10 mouse cellular contexts compared by ENCODE assay signal in the genomic region with DNA sequence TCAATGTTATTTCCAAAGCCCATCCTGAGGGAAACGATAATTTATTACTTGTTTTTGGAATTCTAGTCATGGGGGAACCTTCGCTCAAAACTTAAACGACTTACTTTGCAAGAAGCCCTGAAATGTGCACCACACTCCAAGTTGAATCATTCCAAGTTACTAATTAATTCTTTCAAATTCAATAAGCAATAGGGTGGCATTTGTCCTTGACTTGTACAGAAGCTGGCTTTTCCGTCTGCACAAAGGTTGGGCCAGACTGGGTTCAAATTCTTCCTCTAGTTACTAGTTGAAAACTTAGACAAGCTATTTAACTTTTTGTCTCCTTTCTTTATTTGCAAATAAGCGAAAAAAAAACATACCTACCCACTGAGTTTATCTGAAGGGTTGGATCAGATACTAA. TPM values are rescaled to one million over a fixed set of nuclear protein-coding genes. Genes with fewer than 3 reads are reported as not detected.
DNase-seq lines count a peak whose midpoint lies in the region; ATAC-seq and TF ChIP-seq lines count a peak whose summit lies in the region.
"Had no signal": no experiment of that assay in that cellular context is flagged by ENCODE, and none has a peak within 500 bp of the region (broad histone marks: within the 10 kb centered on the region; RNA-seq: fewer than 3 reads in every experiment).

No protein-coding gene starts in this region.

- no peak for DNase-seq in hindbrain, embryonic 14.5 days (ENCODE audit: low spot score)
- DNase-seq in hindbrain, postnatal 0 days (ENCODE audit: low spot score) = no peak
- DNase-seq in limb, embryonic 10.5 days (ENCODE audit: low spot score) = no peak
- DNase-seq in kidney, postnatal 36 days = peak; percentile 17 to 26
- DNase-seq in forebrain, postnatal 0 days = no peak
- DNase-seq: gastrocnemius, postnatal 25 days had no signal

- no peaks in the 10 kb centered on the region for H3K36me3 ChIP-seq in hindbrain, embryonic 14.5 days (replicated peaks; ENCODE audit: control insufficient read depth, insufficient read depth)
- no peaks in the 10 kb centered on the region for H3K36me3 ChIP-seq in hindbrain, postnatal 0 days (ENCODE audit: insufficient read depth, low read length)
- H3K36me3 ChIP-seq in limb, embryonic 12.5 days = no peaks in the 10 kb centered on the region
- no peaks in the 10 kb centered on the region for H3K36me3 ChIP-seq in limb, embryonic 10.5 days
- H3K36me3 ChIP-seq in neural tube, embryonic 14.5 days (ENCODE audit: control insufficient read depth, insufficient read depth, low read length) = no peaks in the 10 kb centered on the region
- no peaks in the 10 kb centered on the region for H3K36me3 ChIP-seq in forebrain, postnatal 0 days (ENCODE audit: insufficient read depth)
- H3K36me3 ChIP-seq: G1E had no signal

- H3K4me1 ChIP-seq in hindbrain, embryonic 14.5 days (replicated peaks; ENCODE audit: control insufficient read depth, insufficient read depth, low read length) = peaks cover 3% of the 10 kb centered on the region; the same call in 1 of the 2 replicates
- no peaks in the 10 kb centered on the region for H3K4me1 ChIP-seq in hindbrain, postnatal 0 days (ENCODE audit: insufficient read depth, low read length)
- no peaks in the 10 kb centered on the region for H3K4me1 ChIP-seq in limb, embryonic 12.5 days (replicated peaks)
- H3K4me1 ChIP-seq in limb, embryonic 10.5 days = peaks cover 23% of the 10 kb centered on the region
- no peaks in the 10 kb centered on the region for H3K4me1 ChIP-seq in neural tube, embryonic 14.5 days (ENCODE audit: control insufficient read depth, insufficient read depth, low read length)
- H3K4me1 ChIP-seq in forebrain, postnatal 0 days (ENCODE audit: insufficient read depth) = 0 out of 2 replicates have a peak, but pooled peaks cover 3% of the 10 kb centered on the region

- peak overlapping the region; percentile 87; the same call in 1 of the 2 replicates for H3K4me2 ChIP-seq in hindbrain, embryonic 14.5 days (replicated peaks)
- H3K4me2 ChIP-seq in hindbrain, postnatal 0 days (ENCODE audit: low read depth, low read length) = no peak overlapping the region
- peak overlapping the region; percentile 75; the same call in 1 of the 2 replicates for H3K4me2 ChIP-seq in limb, embryonic 12.5 days
- H3K4me2 ChIP-seq in neural tube, embryonic 14.5 days (ENCODE audit: low read depth, low read length) = peak overlapping the region; percentile 67; the same call in 1 of the 2 replicates
- H3K4me2 ChIP-seq in forebrain, postnatal 0 days (ENCODE audit: low read depth) = no peak overlapping the region

- WGBS in hindbrain, embryonic 14.5 days = 85% methylated on average over 5 of the region's 5 CpGs
- WGBS in hindbrain, postnatal 0 days = 87% methylated on average over 5 of the region's 5 CpGs
- 82% methylated on average over 5 of the region's 5 CpGs for WGBS in limb, embryonic 12.5 days
- 91% methylated on average over 5 of the region's 5 CpGs for WGBS in limb, embryonic 10.5 days
- 82% methylated on average over 5 of the region's 5 CpGs for WGBS in neural tube, embryonic 14.5 days
- 84% methylated on average over 5 of the region's 5 CpGs for WGBS in forebrain, postnatal 0 days

- no peaks in the 10 kb centered on the region for H3K27me3 ChIP-seq in hindbrain, embryonic 14.5 days (ENCODE audit: control insufficient read depth, insufficient read depth, low read length)
- no peaks in the 10 kb centered on the region for H3K27me3 ChIP-seq in hindbrain, postnatal 0 days (ENCODE audit: insufficient read depth, low read length)
- no peaks in the 10 kb centered on the region for H3K27me3 ChIP-seq in limb, embryonic 12.5 days
- no peaks in the 10 kb centered on the region for H3K27me3 ChIP-seq in limb, embryonic 10.5 days (ENCODE audit: low read depth, poor library complexity, severe bottlenecking)
- no peaks in the 10 kb centered on the region for H3K27me3 ChIP-seq in neural tube, embryonic 14.5 days (ENCODE audit: control insufficient read depth, insufficient read depth, low read length)
- H3K27me3 ChIP-seq in forebrain, postnatal 0 days (ENCODE audit: insufficient read depth, low read length) = no peaks in the 10 kb centered on the region

- H3K27ac ChIP-seq in hindbrain, embryonic 14.5 days = no peak overlapping the region
- H3K27ac ChIP-seq in hindbrain, postnatal 0 days = no peak overlapping the region
- H3K27ac ChIP-seq in limb, embryonic 12.5 days = no peak overlapping the region
- no peak overlapping the region for H3K27ac ChIP-seq in limb, embryonic 10.5 days
- H3K27ac ChIP-seq in neural tube, embryonic 14.5 days (ENCODE audit: low read depth, low read length) = no peak overlapping the region
- no peak overlapping the region for H3K27ac ChIP-seq in forebrain, postnatal 0 days (ENCODE audit: low read depth, low read length)

- H3K9me3 ChIP-seq in hindbrain, embryonic 14.5 days (ENCODE audit: control insufficient read depth, low read length) = no peaks in the 10 kb centered on the region
- no peaks in the 10 kb centered on the region for H3K9me3 ChIP-seq in hindbrain, postnatal 0 days (ENCODE audit: low read length)
- H3K9me3 ChIP-seq in limb, embryonic 12.5 days = no peaks in the 10 kb centered on the region
- H3K9me3 ChIP-seq in limb, embryonic 10.5 days (replicated peaks) = no peaks in the 10 kb centered on the region
- no peaks in the 10 kb centered on the region for H3K9me3 ChIP-seq in neural tube, embryonic 14.5 days (ENCODE audit: control insufficient read depth, low read length)
- H3K9me3 ChIP-seq in forebrain, postnatal 0 days (ENCODE audit: low read length) = no peaks in the 10 kb centered on the region

- no peak for ATAC-seq in hindbrain, embryonic 14.5 days (ENCODE audit: low FRiP score)
- ATAC-seq in hindbrain, postnatal 0 days = no peak
- ATAC-seq in limb, embryonic 12.5 days (ENCODE audit: insufficient number of reproducible peaks, insufficient read depth, low FRiP score, low TSS enrichment, low read depth) = no peak
- ATAC-seq in neural tube, embryonic 14.5 days (ENCODE audit: low read depth) = no peak
- ATAC-seq in forebrain, postnatal 0 days = no peak

- no peak for TF ChIP-seq CTCF in hindbrain, postnatal 0 days (IDR thresholded peaks at IDR 0.05; ENCODE audit: low read depth)
- TF ChIP-seq CTCF in forebrain, postnatal 0 days (IDR thresholded peaks at IDR 0.05; ENCODE audit: low read depth) = no peak

- H3K9ac ChIP-seq in hindbrain, embryonic 14.5 days = no peak overlapping the region
- H3K9ac ChIP-seq in hindbrain, postnatal 0 days (replicated peaks; ENCODE audit: low read length) = no peak overlapping the region
- no peak overlapping the region for H3K9ac ChIP-seq in limb, embryonic 12.5 days (replicated peaks)
- H3K9ac ChIP-seq in neural tube, embryonic 14.5 days (replicated peaks; ENCODE audit: low read depth, low read length) = no peak overlapping the region
- H3K9ac ChIP-seq in forebrain, postnatal 0 days = no peak overlapping the region

- H3K4me3 ChIP-seq in hindbrain, embryonic 14.5 days (replicated peaks; ENCODE audit: low read length) = no peak overlapping the region
- H3K4me3 ChIP-seq in hindbrain, postnatal 0 days (ENCODE audit: low read length) = no peak overlapping the region
- no peak overlapping the region for H3K4me3 ChIP-seq in limb, embryonic 12.5 days (replicated peaks)
- no peak overlapping the region for H3K4me3 ChIP-seq in limb, embryonic 10.5 days
- no peak overlapping the region for H3K4me3 ChIP-seq in neural tube, embryonic 14.5 days (ENCODE audit: low read depth, low read length)
- no peak overlapping the region; the same call in 1 of the 2 replicates for H3K4me3 ChIP-seq in forebrain, postnatal 0 days (ENCODE audit: low read depth, low read length)

RNA-seq across cellular contexts. Expression of a gene that starts 0.6 kb away (rescaled TPM):
- 83.2 and 86.9 TPM in 2 replicates for polyA plus RNA-seq in hindbrain, embryonic 14.5 days (2014; fragmentation: Nextera tagmentation; extraction: Ambion mirVana)
- 25.0 and 28.3 TPM in 2 replicates for total RNA-seq in hindbrain, postnatal 0 days (2014; rRNA removed)
- 67.2 and 69.2 TPM in 2 replicates for polyA plus RNA-seq in hindbrain, postnatal 0 days (2015; fragmentation: Nextera tagmentation; extraction: Ambion mirVana)
- polyA plus RNA-seq in limb, embryonic 12.5 days (2016; fragmentation: Nextera tagmentation; extraction: Ambion mirVana) = 85.1 and 88.4 TPM in 2 replicates
- 18.4 and 29.3 TPM in 2 replicates for polyA plus RNA-seq in limb, embryonic 10.5 days (2016; fragmentation: Nextera tagmentation; extraction: Ambion mirVana)
- 67.4 and 70.1 TPM in 2 replicates for polyA plus RNA-seq in neural tube, embryonic 14.5 days (2014; fragmentation: Nextera tagmentation; extraction: Ambion mirVana)
- total RNA-seq in forebrain, postnatal 0 days (2014; rRNA removed) = 26.7 and 35.8 TPM in 2 replicates
- 40.0 and 52.3 TPM in 2 replicates for polyA plus RNA-seq in forebrain, postnatal 0 days (2015; fragmentation: Nextera tagmentation; extraction: Ambion mirVana)
- total RNA-seq: megakaryocyte, adult 5-6 weeks had no signal
- polyA plus RNA-seq: G1E had no signal

Comparison
In these comparisons a context has a peak if more than half of its experiments do, and no peak if none do; other contexts are left out.
1. H3K4me2 ChIP-seq: peak in hindbrain, embryonic 14.5 days (single experiment), limb, embryonic 12.5 days (single experiment) and neural tube, embryonic 14.5 days (single experiment); none in hindbrain, postnatal 0 days (single experiment) and forebrain, postnatal 0 days (single experiment).
2. DNase-seq: peak in kidney, postnatal 36 days (2 of 2); none in hindbrain, embryonic 14.5 days (single experiment), hindbrain, postnatal 0 days (single experiment), limb, embryonic 10.5 days (single experiment) and forebrain, postnatal 0 days (single experiment).